Mouse (Mus musculus): ENCODE results near the gene Ces1e.

GRCm38 (mm10) chr8:93221896-93222295 lies 7.5 kb downstream of the Ces1e start:
- no peak for TF ChIP-seq CTCF (IDR thresholded peaks at IDR 0.05 in 2 of 3, conservative IDR thresholded peaks at IDR 0.05 in 1 of 3; ENCODE audit: control insufficient read depth in 1 of 3, insufficient read depth in 1 of 3, low read depth in 2 of 3, low read length in 3 of 3, poor library complexity in 1 of 3, severe bottlenecking in 1 of 3)
- no peak for TF ChIP-seq EP300 (IDR thresholded peaks at IDR 0.05; ENCODE audit: low read depth in 1 of 2, low read length in 2 of 2)
- no peak for TF ChIP-seq E2F4 (IDR thresholded peaks at IDR 0.05; ENCODE audit: borderline replicate concordance, low read depth, low read length)
- no peak for TF ChIP-seq ZC3H11A (IDR thresholded peaks at IDR 0.05; ENCODE audit: low read depth, low read length)
- TF ChIP-seq USF2 (IDR thresholded peaks at IDR 0.05; ENCODE audit: borderline replicate concordance in 1 of 2, insufficient read depth in 1 of 2, low read depth in 1 of 2, low read length in 2 of 2), result no peak
- no peak for TF ChIP-seq ETS1 (IDR thresholded peaks at IDR 0.05; ENCODE audit: low read depth, low read length)
- TF ChIP-seq TAL1 (IDR thresholded peaks at IDR 0.05; ENCODE audit: low read length), result no peak
- no peak for TF ChIP-seq MYC (IDR thresholded peaks at IDR 0.05; ENCODE audit: low read depth, low read length)
- TF ChIP-seq RCOR1 (IDR thresholded peaks at IDR 0.05; ENCODE audit: low read depth, low read length), result no peak
- TF ChIP-seq POLR2A (IDR thresholded peaks at IDR 0.05; ENCODE audit: control insufficient read depth in 1 of 2, insufficient read depth in 1 of 2, low read depth in 1 of 2, low read length in 2 of 2, poor library complexity in 1 of 2), result no peak
- no peak for TF ChIP-seq JUND (IDR thresholded peaks at IDR 0.05; ENCODE audit: low read depth, low read length)
- no peak for TF ChIP-seq GABPA (IDR thresholded peaks at IDR 0.05; ENCODE audit: low read depth, low read length)
- TF ChIP-seq CHD2 (IDR thresholded peaks at IDR 0.05; ENCODE audit: low read length), result no peak
